Mouse (Mus musculus): ENCODE data around the gene Phpt1. TPM values are rescaled to one million over a fixed set of nuclear protein-coding genes. Genes with fewer than 3 reads are reported as not detected.

Phpt1 gene
- total RNA-seq, 2 experiments from 2014 or later: 100 to 101 TPM

DNA sequence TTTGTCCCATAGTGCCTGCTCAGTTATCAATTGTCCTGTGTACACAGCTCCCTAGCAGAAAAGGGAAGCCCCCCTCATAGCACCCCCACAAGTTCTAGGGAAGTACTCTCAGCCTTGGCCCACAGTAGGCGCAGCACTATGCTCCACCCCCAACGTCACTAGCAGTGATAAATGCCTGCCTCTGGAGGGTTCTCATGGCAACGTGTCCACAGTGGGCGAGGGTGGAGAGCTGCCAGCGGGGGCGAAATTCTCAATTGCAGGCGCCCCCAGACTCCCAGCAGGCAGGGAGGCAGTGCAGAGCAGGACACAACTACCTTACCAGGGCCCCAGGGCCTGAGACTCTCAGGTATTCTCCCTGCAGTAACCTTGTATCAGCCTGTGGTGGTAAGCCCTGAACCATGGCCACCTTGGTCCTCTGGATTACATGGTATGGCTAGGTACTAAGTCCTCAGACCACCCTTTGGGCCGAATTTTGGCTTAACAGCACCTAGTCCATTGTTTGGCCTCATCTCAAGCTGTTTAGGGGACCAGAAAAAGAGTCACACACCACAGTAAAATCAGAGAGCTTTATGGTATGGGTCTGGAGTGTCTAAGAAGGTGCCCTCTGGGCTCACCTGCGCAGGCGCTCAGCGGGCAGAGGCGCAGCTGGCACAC is 7.6 kb upstream of the Phpt1 start:
- peak; percentile 44 for DNase-seq

DNA sequence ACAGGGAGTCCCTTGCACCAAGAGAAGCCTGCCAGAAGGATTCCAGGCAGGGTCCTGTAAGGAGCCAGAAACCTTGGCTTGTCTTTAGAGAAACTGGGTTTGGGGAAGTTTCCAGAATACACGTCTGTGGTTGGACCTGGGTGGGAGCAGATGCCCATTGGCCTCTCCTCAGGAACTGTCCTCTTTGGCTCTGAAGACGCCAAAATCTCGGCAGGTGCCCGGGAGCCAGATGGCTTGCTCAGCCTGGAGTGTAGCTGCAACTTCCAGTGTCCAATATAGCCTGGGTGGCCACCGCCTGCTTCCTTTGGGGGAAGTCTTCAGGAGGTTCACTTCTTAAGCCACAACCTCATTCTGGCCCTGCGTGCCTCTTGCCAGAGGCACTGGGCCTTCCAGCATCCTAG is 6.9 kb upstream of the Phpt1 start:
- DNase-seq: peak; percentile 19

DNA sequence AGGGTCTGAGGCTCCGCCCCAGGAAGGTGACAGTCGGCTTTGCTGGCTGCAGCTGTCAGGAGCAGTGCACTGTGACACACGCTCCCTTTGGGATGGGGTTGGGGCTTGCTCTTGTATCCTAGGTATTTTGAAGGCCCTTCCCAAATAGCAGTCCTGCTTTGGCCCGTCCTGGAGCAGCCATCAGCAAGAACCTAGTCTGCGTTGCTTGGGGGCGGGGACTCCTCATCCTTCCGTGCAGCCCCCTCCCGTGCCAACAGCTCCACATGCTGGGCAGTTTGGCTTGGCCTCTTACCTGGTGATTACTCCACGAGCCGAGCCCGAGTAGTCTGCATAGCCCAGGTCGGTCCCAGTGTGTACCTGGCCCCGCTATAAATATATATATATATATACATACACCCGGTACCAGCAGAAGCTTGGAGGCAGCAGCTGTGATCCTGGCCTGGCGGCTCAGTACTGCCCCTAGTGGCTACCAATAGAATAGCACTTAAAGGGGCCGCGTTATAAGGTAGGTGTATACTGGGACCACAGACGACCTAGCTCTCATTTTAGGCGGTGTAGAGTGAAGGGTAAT is 6.4 kb upstream of the Phpt1 start, which contains the start of gene Ajm1:
Ajm1 (minus strand) TSS at position 464 of the 571 bp plus-strand sequence.
- DNase-seq: peak; percentile 71

GRCm38 (mm10) chr2:25580621-25581101 is 5.6 kb upstream of the Phpt1 start:
- DNase-seq: no peak

DNA sequence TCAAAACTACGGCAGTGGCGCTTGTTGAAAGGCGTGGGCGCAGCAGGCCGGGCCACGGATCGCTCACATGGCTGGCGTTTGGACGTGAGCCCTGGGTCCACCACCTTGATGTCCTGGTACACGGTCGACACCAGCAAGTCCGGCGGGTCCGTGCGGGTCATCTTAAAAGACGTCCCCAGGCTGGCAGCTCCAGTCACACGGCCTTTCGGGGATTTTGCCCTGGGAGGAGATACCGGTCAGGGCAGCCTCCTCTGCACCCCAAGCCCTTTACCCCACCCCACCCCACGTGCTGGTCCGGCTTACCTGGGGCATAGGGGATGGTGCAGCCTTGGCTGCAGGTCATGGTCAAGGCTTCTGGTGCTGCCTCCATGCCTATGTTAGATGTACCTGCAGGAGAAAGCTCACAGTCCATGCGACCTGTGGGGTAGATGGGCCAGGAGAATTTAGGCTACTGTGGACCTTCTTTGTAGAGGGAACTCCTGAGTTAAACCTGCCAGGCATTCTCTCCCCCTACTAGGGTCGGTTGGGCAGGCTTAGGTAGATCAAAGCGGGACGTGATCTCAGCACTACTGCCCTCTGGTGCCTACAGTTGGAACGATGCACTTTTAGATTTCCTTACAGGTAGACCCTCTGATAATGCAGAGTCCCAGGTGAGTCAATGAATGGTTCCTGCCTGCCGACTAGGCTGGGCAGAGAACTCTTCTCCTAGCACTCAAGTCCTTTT is 4.9 kb upstream of the Phpt1 start:
- peak; percentile 48 for DNase-seq

DNA sequence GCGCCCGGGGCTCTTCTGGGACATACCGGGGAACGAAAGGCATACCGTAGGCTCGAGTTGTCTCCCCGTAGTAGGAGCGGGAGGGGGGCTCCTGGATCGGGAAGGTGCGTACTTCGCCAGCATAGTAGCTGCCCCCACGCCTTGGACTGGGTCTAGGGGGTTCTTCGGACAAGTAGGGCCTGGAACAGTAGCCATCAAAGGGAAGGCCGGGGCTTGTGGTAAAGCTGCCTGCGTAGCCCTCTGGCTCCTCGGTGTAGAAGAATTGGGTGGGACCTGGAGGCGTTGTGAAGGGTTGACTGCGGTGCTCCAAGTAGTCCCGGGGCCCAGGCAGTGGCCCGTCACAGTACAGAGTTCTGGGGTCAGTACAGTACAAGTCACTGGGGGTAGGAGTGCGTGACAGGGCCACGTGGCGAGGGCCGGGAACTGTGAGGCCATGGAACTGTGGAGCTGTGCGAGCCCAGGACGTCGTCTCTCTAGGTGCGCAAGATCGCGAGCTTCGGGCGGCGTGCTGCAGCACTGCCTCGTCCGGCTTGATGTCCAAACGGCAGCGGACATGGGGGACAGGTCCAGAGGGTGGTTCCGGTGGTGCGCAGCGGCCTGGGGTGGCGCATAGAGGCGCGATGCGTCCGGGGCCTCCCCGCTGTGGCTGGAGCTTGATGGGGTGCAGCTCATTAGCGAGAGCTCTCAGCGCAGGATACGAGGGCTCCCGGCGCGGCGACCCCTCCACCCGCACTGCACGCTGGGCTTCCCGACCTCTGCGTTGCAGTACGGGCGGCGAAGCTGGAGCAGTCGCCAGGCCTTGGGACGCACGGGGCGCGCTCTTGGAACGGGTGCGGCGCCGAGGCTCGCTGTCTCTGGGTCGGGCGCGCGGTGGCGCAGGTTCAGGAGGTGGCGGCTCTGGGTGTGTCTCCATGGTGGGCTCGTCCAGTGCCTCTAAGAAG is 4.0 kb upstream of the Phpt1 start:
- DNase-seq: peak; percentile 17

- peak; percentile 42 for DNase-seq
Observed at GRCm38 (mm10) chr2:25577951-25578795, 3.1 kb upstream of the Phpt1 start.

DNA sequence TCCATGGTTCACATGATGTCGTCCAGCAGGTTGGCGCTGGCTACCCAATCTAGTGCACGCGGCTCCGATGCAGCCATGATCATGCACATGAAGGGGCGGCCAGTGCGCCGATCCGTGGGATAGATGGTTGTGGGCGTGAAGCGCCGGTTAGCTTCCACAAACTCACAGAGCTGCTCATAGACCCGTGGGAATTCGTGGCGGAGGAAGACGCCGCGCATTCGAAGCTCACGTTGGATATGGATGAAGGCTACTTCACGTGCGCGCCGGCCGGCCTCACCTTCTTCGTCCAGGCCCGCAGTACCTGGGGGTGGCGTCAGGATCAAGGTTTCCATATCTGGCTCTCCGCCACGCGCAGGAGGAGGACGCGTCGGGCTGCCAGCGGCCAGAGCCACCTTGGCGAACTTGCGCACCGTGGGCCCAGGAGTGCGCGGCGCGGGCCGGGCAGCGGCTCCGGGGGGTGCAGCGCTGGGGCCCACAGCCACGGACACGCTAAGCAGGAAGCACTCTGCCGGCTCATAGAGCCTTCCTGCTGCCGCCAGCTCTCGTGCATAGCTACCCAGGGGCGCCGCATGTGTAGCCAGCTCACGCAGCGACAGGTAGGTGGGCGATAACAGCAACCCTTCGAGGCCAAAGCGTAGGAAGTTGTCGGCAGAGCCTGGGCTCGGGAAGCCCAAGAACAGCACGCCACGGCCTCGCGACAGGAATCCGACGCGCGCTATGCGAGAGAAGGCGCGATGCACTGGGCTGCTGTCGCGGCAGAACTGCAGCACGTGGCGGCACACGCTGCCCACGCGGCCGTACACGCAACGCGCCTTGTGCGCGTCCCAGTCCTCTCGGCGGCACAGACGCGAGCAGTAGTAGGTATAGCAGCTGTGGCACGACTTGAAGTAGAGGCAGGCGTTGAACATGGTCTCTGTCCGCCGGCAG is 2.2 kb upstream of the Phpt1 start:
- DNase-seq: no peak

GRCm38 (mm10) chr2:25576028-25576850 is 1.2 kb upstream of the Phpt1 start:
- no peak for DNase-seq

- peak; percentile 61 for DNase-seq
Observed at GRCm38 (mm10) chr2:25575432-25576027, 506 bp upstream of the Phpt1 start.

GRCm38 (mm10) chr2:25574136-25574535 is 888 bp downstream of the Phpt1 start:
- DNase-seq: no peak

DNA sequence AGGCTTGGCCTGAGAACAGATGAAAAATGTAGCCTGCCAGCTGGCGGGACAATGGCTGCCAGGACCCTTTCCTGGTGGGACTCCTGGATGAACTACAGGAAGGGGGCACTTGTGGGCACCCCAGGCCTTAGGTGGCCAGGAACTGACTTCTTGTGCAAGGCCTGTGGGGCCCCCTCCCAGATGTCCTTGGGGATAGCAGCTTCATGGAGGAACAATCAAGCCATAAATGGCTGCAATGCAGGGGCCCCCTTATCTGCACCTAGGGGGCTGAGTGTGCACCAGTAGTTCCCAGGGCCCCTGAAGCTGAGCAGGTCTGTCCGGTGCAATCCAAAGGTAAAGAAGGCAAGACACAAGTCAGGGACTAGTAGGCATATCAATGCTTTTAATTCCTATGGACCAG is 2.0 kb downstream of the Phpt1 start:
- DNase-seq: no peak

GRCm38 (mm10) chr2:25571221-25571620 is 3.8 kb downstream of the Phpt1 start:
- DNase-seq: peak; percentile 13

DNA sequence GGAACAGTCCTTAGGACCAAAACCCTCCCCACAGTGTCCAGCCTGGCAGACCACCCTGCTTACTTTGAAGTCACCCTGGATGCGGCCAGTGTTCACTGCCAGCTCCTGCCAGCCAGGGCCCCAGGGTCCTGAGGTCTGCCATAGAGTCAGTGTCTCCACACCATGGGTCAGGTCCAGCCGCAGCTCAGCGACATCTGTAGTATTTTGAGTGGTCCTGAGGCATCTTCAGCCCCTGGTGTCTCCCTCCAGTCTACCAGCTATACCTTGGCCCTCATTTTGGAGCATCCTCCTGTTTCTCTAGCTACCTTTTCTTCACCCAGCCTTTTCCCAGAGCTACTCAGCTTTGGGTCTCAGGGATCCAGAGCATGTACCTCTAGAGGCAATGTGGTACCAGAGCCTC is 5.7 kb downstream of the Phpt1 start:
- no peak for DNase-seq

GRCm38 (mm10) chr2:25568473-25569019 is 6.5 kb downstream of the Phpt1 start:
- no peak for DNase-seq

DNA sequence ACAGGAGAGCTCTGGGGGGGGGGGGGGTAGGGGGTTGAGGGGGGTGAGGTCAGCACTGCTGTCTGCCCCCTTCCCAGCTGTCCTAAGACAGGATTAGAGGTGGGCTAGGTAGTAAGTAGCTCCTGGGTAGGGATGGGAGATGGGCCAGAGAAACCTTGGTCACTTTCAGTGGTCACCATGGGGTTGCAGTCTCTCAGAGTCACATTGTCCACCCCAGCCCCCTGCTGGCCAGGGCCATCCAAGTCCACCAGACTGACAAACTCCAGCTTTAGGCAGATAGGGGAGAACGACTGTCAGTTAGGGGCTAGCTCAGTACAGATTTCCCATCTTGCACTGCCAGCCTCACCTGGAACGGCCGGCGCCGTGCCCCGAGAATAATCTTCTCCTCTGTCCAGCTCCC is 8.5 kb downstream of the Phpt1 start:
- peak; percentile 22 for DNase-seq

- no peak for DNase-seq
Observed at GRCm38 (mm10) chr2:25565741-25566140, 9.3 kb downstream of the Phpt1 start.

DNA sequence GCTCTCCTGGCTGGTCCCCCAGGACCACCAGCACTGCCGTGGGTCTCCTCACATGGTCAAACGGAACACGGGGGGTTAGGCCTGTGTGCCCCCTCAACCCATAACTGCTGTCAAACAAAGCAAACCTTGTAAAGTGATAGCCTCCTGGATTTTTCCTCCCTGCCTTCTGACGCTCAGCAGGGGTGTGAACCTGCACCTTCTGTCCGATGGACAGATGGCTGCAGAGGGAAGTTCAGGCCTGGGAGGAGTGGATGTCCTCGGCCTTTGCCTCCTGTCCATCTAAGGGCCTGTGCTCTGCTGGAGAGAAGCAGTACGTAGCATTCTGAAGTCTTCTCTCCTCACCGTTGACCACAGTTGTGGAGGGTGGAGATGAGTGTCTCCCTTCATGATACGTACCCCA is 13.1 kb downstream of the Phpt1 start:
- DNase-seq: no peak

- DNase-seq: no peak
Observed at GRCm38 (mm10) chr2:25560551-25560950, 14.5 kb downstream of the Phpt1 start.

Data from heart, postnatal 4 days (tissue).